Mouse (Mus musculus) limb, embryonic 14.5 days (tissue): Measurements from ENCODE around the gene Scpep1. TPM values are rescaled to one million over a fixed set of nuclear protein-coding genes. Genes with fewer than 3 reads are reported as not detected.

Source experiments
- ATAC-seq: fragments of 200-750 bp; cut with Nextera tagmentation; 2 replicates; pipeline ENCODE4 v1.8.0; 2017; ENCODE audit warnings: low read depth, moderate number of reproducible peaks, moderate TSS enrichment; ENCODE audit not compliant: low FRiP score
- DNase-seq: peaks from one replicate; pipeline ENCODE4 v3.0.0-alpha.2; 2015; ENCODE audit warnings: low spot score
- H3K27ac ChIP-seq: fragments of 300-500 bp; sonication (generic); replicated peaks from 2 replicates; pipeline ENCODE4 v1.5.1; 2014; ENCODE audit warnings: low read depth, mild to moderate bottlenecking, low read length, moderate library complexity, mixed read lengths
- H3K27me3 ChIP-seq: fragments of 300-500 bp; sonication (generic); 2 replicates; pipeline ENCODE4 v1.6.1; 2014; ENCODE audit warnings: low read length, mixed read lengths; ENCODE audit not compliant: control insufficient read depth, insufficient read depth
- H3K36me3 ChIP-seq: fragments of 300-500 bp; sonication (generic); 2 replicates; pipeline ENCODE4 v1.6.1; 2014; ENCODE audit warnings: mild to moderate bottlenecking, low read length, moderate library complexity, mixed read lengths; ENCODE audit not compliant: control insufficient read depth, insufficient read depth
- H3K4me1 ChIP-seq: fragments of 300-500 bp; sonication (generic); 2 replicates; pipeline ENCODE4 v1.6.1; 2014; ENCODE audit warnings: antibody characterized with exemption, low read length, mixed read lengths; ENCODE audit not compliant: control insufficient read depth, insufficient read depth
- H3K4me2 ChIP-seq: fragments of 300-500 bp; sonication (generic); replicated peaks from 2 replicates; pipeline ENCODE4 v1.6.1; 2014; ENCODE audit warnings: low read depth, mild to moderate bottlenecking, low read length, moderate library complexity; ENCODE audit not compliant: severe bottlenecking
- H3K4me3 ChIP-seq: fragments of 300-500 bp; sonication (generic); replicated peaks from 2 replicates; pipeline ENCODE4 v1.5.1; 2014; ENCODE audit warnings: low read length
- H3K9ac ChIP-seq: fragments of 300-500 bp; sonication (generic); 2 replicates; pipeline ENCODE4 v1.6.1; 2014; ENCODE audit warnings: mild to moderate bottlenecking, low read depth, low read length, moderate library complexity; ENCODE audit not compliant: severe bottlenecking
- H3K9me3 ChIP-seq: fragments of 300-500 bp; sonication (generic); 2 replicates; pipeline ENCODE4 v1.6.1; 2016; ENCODE audit warnings: low read length; ENCODE audit not compliant: control insufficient read depth
- POLR2A ChIP-seq: fragments of 200-500 bp; IDR thresholded peaks from 2 replicates; pipeline ENCODE4 v1.8.0; 2012; ENCODE audit warnings: inconsistent platforms, mild to moderate bottlenecking, moderate library complexity, borderline replicate concordance; ENCODE audit not compliant: insufficient read depth, insufficient read length; ENCODE audit errors: extremely low read depth
- WGBS: fragments of 180-500 bp; shearing (Covaris S2); extraction: QIAGEN DNeasy Blood & Tissue Kit; methylation state at CpG from one replicate; pipeline ENCODE4 v1.1.7; 2014; 5-methylcytosine and 5-hydroxymethylcytosine counted together
- polyA plus RNA-seq, 2 experiments: library from polyadenylated mRNA; depleted of rRNA in 1 of 2; stranded (reverse) in 1 of 2; unstranded in 1 of 2; fragments of >200 nt; fragmentation: Nextera tagmentation in 1 of 2; extraction: Ambion mirVana in 1 of 2; gene quantifications; 2 replicates each; pipeline versions ENCODE4 v1.2.1 to v1.2.3; 2012 to 2014

Gene Scpep1
- polyA plus RNA-seq, 2 experiments = 46.5 to 83.5 TPM

GRCm38 (mm10) chr11:88878011-88878410 is 77.3 kb downstream of the Scpep1 start:
- WGBS = 89% methylated on average over 12 of the region's 12 CpGs
- TF ChIP-seq POLR2A = no peak
- Histone ChIP-seq H3K36me3 (no peaks in the 10 kb centered on the region), H3K27ac (no peak overlapping the region), H3K4me1 (peaks cover 4% of the 10 kb centered on the region; the same call in 1 of the 2 replicates), H3K9me3 (no peaks in the 10 kb centered on the region), H3K4me2 (no peak overlapping the region), H3K9ac (no peak overlapping the region), H3K4me3 (no peak overlapping the region), H3K27me3 (peaks cover 7% of the 10 kb centered on the region; the same call in 1 of the 2 replicates)
- no peak for ATAC-seq
- no peak for DNase-seq

Other genes with a start within 250 kb of the Scpep1 start
- gene Msi2, start 237.0 kb downstream of the Scpep1 start, polyA plus RNA-seq (2012; rRNA removed) = 36.5 and 45.3 TPM in 2 replicates
- 13.9 and 14.8 TPM in 2 replicates for gene Msi2, start 237.0 kb downstream of the Scpep1 start, polyA plus RNA-seq (2014; fragmentation: Nextera tagmentation; extraction: Ambion mirVana)
- 31.4 and 33.5 TPM in 2 replicates for gene Akap1, start 90.9 kb downstream of the Scpep1 start, polyA plus RNA-seq (2012; rRNA removed)
- 14.9 and 15.0 TPM in 2 replicates for gene Akap1, start 90.9 kb downstream of the Scpep1 start, polyA plus RNA-seq (2014; fragmentation: Nextera tagmentation; extraction: Ambion mirVana)
- not detected in 2 replicates for gene Elobl, start 11.5 kb upstream of the Scpep1 start, polyA plus RNA-seq (2012; rRNA removed)
- gene Elobl, start 11.5 kb upstream of the Scpep1 start, polyA plus RNA-seq (2014; fragmentation: Nextera tagmentation; extraction: Ambion mirVana) = not detected in 2 replicates
- gene Coil, start 14.8 kb upstream of the Scpep1 start, polyA plus RNA-seq (2012; rRNA removed) = 20.1 and 21.6 TPM in 2 replicates
- 12.4 and 14.7 TPM in 2 replicates for gene Coil, start 14.8 kb upstream of the Scpep1 start, polyA plus RNA-seq (2014; fragmentation: Nextera tagmentation; extraction: Ambion mirVana)
- 5.6 and 6.2 TPM in 2 replicates for gene Trim25, start 43.9 kb upstream of the Scpep1 start, polyA plus RNA-seq (2012; rRNA removed)
- gene Trim25, start 43.9 kb upstream of the Scpep1 start, polyA plus RNA-seq (2014; fragmentation: Nextera tagmentation; extraction: Ambion mirVana) = 5.8 and 6.1 TPM in 2 replicates
- 6.2 and 7.0 TPM in 2 replicates for gene Dgke, start 111.4 kb upstream of the Scpep1 start, polyA plus RNA-seq (2012; rRNA removed)
- 3.3 and 3.6 TPM in 2 replicates for gene Dgke, start 111.4 kb upstream of the Scpep1 start, polyA plus RNA-seq (2014; fragmentation: Nextera tagmentation; extraction: Ambion mirVana)
- gene Gm525, start 118.4 kb upstream of the Scpep1 start, polyA plus RNA-seq (2012; rRNA removed) = 2.3 and 3.1 TPM in 2 replicates
- 1.8 and 2.1 TPM in 2 replicates for gene Gm525, start 118.4 kb upstream of the Scpep1 start, polyA plus RNA-seq (2014; fragmentation: Nextera tagmentation; extraction: Ambion mirVana)